Mouse (Mus musculus) cerebellum, adult 8-10 months (tissue): ENCODE measurements at regions not wholly inside any gene's neighbourhood (a gene's known extent, or its start where the extent isn't known, plus 50 kb on each side); places are given as distances from the start of the nearest gene placed in this dataset.
"Not testable (repeated sequence)": the region's sequence is repeated elsewhere in the genome, so short reads cannot be mapped to it uniquely, and the experiment has no call there.

Experiments
- DNase-seq: peaks from one replicate; pipeline ENCODE4 v3.0.0; 2022

DNA sequence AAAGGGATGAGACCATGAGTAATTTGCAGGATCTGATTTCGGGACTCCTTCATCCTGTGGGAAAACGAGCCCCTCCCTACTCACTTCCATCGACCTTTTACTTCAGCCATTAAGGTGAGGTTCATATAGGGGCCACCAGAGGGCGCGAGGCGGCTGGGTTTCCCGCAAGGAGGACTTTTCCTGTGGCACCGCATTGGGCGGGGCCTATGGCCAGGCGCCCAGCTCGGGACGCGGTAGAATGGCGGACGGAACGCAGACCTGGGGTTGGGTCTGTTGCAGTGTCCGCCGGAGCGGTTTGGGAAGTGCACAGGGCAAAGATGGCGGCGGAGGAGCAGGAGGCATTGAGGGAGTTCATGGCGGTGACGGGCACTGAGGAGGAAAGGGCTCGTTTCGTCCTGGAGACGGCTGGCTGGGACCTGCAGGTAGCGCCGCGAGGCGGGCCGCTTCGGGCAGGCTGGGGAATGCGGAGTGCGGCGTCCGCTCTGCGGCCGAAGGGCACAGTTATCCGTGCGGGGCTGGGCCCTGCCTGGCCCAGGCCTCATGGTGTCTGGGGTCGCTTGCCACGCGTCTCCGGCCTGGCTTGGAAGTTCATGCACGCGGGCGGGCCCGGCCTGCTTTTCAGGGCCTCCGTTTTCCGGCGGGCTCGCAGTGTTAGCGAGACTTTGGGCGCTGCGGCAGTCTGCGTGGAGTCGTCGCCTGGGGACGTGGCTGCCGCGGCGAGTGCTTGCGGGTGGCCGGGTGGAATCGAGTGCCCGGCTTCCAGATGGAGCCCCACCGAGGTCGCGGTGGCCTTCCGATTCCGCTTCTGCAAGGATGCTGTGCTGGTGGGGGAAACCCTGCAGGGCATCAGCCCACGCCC lies 219.1 kb downstream of the Gm31371 start:
- DNase-seq: peak; percentile 100

GRCm38 (mm10) chr8:20123545-20123944 lies 220.4 kb downstream of the Gm31371 start:
- peak; percentile 52 for DNase-seq

DNA sequence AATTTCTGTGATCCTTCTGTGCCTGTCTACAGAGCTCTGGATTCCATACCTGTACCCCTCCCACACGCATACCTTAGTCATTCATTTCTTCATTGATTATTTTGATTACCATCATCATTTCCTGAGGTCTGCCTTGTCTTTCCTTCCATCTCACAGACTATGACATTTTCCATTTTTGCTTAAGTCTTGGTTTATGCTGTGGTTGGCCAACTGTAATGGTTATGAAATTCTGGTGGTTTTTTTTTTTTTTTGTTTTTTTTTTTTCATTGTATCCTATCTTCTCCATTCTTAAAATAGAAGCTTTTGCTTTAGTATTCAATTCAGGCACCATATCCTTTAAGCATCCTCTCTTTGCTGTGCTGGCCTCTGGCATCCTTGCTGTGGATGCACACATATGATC lies 227.4 kb downstream of the Gm15319 start:
- DNase-seq: not testable (repeated sequence)

DNA sequence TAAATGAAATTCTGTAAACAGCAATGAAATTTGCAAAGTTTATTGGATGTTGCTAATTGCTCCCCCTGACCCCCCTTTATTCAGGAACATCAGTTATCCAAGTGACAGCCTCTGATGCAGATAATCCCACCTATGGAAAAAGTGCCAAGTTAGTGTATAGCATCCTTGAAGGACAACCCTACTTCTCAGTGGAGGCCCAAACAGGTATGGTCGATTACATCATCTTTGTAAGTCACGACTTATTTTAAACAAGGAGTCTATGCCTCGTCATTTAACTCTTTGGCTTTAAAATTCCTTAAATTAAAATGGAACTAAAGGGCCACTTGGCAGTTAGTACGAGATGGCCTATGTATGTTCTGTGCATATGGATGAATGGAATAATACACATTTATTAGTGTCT lies 217.6 kb downstream of the Gm15319 start:
- DNase-seq: not testable (repeated sequence)

DNA sequence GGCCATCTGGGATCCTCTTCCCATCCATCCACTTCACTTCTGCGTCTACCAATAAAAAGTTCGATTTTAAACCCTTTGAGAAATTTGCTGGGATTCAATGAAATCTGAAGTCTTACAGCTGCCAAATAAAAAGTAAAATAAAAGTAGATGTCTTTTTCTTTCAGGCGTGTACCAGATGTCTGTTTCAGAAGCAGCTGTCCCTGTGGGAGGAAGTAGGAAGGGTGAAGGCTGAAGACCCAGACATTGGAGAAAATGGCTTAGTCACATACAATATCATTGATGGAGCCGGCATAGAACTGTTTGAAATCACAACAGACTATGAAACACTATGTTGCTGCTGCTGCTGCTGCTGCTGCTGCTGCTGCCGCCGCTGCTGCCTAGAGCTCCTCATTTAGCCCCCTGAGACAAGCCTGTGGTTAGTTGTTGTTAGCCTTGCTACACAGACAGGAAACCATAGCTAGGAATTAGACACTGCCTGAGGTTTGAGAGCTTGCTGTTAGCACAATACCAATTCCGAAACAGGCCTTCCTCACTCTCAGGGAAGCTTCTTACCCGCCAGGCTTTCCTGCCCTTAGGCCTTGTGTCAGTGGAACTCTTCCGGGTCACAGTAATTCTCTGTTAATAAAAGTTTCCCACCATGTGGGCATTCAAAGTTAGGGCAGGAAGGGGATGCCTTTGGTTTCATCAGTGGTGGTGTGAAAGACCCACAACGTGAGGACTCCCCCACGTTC lies 211.5 kb downstream of the Gm15319 start:
- not testable (repeated sequence) for DNase-seq

GRCm38 (mm10) chr8:20154091-20154490 lies 208.9 kb downstream of the Gm15319 start:
- DNase-seq: not testable (repeated sequence)
